Mouse (Mus musculus) fibroblast of lung, adult 2 months (primary cell): ENCODE results near the gene Acot8.
"Not testable (repeated sequence)": the region's sequence is repeated elsewhere in the genome, so short reads cannot be mapped to it uniquely, and the experiment has no call there.

ENCODE experiments used
- DNase-seq: peaks from one replicate; pipeline ENCODE4 v3.0.0-alpha.2; 2011; ENCODE audit warnings: low read depth

Gene Acot8

GRCm38 (mm10) chr2:164813557-164813956, 8.9 kb upstream of the Acot8 start:
- no peak for DNase-seq

- no peak for DNase-seq
Observed at GRCm38 (mm10) chr2:164806614-164807013, 1.9 kb upstream of the Acot8 start.

GRCm38 (mm10) chr2:164805332-164805718, 643 bp upstream of the Acot8 start:
- no peak for DNase-seq

- DNase-seq = no peak
Observed at GRCm38 (mm10) chr2:164803921-164804313, 765 bp downstream of the Acot8 start.

- DNase-seq = no peak
Observed at GRCm38 (mm10) chr2:164803201-164803920, 1.3 kb downstream of the Acot8 start.

GRCm38 (mm10) chr2:164800252-164801004, 4.3 kb downstream of the Acot8 start:
- no peak for DNase-seq

GRCm38 (mm10) chr2:164798554-164798953, 6.1 kb downstream of the Acot8 start:
- DNase-seq = not testable (repeated sequence)

- no peak for DNase-seq
Observed at GRCm38 (mm10) chr2:164795868-164796267, 8.8 kb downstream of the Acot8 start.

GRCm38 (mm10) chr2:164794293-164794692, 10.4 kb downstream of the Acot8 start:
- DNase-seq = peak; percentile 70

GRCm38 (mm10) chr2:164793772-164794171, 10.9 kb downstream of the Acot8 start:
- DNase-seq = no peak

GRCm38 (mm10) chr2:164793236-164793635, 11.4 kb downstream of the Acot8 start:
- no peak for DNase-seq

GRCm38 (mm10) chr2:164792400-164793190, 12.1 kb downstream of the Acot8 start:
- DNase-seq = no peak

- DNase-seq = no peak
Observed at GRCm38 (mm10) chr2:164791841-164792261, 12.8 kb downstream of the Acot8 start.

GRCm38 (mm10) chr2:164790451-164790850, 14.2 kb downstream of the Acot8 start:
- no peak for DNase-seq

GRCm38 (mm10) chr2:164788411-164788810, 16.3 kb downstream of the Acot8 start:
- no peak for DNase-seq

GRCm38 (mm10) chr2:164787779-164788178, 16.9 kb downstream of the Acot8 start:
- DNase-seq = no peak

GRCm38 (mm10) chr2:164787032-164787431, 17.6 kb downstream of the Acot8 start:
- no peak for DNase-seq

GRCm38 (mm10) chr2:164786388-164786885, 18.2 kb downstream of the Acot8 start:
- DNase-seq = no peak

GRCm38 (mm10) chr2:164785481-164786387, 18.9 kb downstream of the Acot8 start, which contains the start of gene Snx21:
Gene Snx21, plus strand, starts transcription at chr2:164785823.
- peak; percentile 84 for DNase-seq

GRCm38 (mm10) chr2:164784869-164785420, 19.7 kb downstream of the Acot8 start:
- DNase-seq = peak; percentile 43
